Mouse (Mus musculus): ENCODE results near the gene Pnpt1.

The Pnpt1 gene

DNA sequence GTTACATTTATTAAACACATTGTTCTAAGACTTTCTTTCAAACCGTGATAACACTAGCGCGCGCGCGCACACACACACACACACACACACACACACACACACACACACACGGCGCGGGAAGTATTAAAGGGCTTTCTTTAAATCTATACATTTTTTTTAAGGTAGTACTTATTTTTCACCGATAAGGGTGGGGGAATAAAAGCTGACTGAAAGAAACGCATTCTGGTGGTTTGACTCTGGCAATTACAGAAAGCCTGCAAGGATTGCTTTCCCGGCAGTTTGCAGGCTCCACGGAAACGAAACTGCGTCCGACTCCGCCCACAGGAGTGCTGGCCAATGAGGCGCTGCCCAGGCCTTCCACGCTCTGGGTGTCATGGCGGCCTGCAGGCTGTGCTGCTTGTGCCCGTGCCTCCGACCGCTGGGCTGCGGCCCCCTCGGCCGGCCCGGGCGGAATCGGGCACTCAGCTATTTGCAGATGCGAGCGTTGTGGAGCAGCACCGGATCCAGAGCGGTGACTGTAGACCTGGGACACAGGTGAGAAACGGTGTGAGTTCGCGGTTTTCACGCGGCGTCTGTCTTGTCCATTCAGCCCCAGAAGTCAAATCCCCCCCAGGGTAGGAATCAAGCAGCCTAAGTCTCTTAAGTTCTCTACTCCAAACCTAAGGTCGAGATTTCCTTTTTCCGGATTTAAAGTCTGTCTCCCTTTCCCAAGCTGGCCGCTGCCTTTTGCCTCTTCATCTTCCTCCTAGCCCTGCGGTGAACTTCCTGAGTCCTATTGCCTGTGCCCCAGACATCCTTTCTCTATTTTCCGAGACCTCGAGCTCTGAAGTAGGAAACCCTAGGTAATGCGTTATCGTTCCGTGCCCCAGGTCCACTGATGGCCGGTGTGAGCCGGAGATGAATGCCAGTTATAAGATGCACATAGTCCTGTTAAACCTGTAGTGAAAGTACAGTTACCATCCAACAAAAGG lies at the start of gene Pnpt1:
Gene Pnpt1, plus strand, starts transcription at position 360 of the 971 bp plus-strand sequence.
- DNase-seq (ENCODE audit: low spot score in 2 of 2), result peak; percentile 85 to 89

DNA sequence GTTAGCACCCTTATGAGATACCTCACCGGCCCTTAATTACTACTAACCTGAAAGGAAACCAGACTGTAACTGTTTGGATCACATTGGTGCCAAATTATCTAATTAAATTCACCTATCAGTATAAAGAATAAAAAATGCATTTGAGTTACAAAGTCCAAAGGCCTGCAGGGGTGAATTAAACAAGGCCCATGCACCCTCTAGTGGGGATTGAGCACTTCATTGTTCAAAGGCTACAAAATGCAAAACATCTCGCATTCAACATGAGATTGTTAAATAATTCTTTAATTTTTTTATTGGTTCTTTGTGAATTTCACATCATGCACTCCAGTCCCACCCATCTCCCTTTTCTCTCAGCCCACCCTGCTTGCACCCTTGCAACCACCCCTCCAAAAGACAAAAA lies 38.1 kb upstream of the Pnpt1 start:
- DNase-seq (ENCODE audit: low spot score in 2 of 2), result no peak

DNA sequence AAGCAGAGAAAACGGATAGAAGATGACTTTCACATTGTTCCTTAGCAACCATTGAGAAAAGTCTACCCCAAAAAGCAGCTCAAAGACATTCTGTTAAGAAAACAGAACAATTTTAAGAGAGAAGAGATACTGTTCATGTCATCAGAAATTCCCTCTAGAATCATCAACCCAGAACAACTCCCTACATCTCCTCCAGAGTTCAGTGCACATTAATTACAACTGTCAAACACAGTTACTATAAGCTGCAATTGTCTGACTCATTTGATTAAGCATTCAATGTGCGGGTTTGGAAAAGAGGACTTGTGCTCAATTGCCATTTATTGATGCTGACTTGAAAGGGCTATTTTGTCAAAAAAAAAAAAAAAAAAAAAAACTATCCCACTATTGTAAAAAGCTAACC lies 31.6 kb upstream of the Pnpt1 start:
- no peak for DNase-seq (ENCODE audit: low spot score in 2 of 2)

DNA sequence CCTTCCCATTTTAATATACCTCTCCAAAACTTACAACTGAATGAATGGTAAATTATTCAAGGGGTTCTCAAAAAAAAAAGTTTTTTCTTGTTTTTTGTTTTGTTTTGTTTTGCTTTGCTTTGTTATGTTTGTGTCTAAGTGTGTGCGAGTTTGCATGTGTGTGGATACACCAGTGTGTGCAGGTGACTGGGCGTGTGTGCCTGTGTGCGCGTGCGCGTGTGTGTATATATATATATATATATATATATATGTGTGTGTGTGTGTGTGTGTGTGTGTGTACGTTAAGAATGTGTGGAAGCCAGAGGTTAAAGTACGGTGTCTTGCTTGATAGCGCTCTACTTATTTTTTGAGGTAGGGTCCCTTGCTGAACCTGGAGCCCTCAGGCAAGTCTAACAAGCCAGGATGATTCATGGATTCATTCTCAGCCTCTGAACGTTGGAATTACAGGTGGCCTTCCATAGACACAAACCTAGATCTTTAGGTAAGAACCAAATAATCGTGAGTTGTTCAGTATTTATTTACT lies 621 bp upstream of the Pnpt1 start:
- DNase-seq (ENCODE audit: low spot score in 2 of 2), result no peak

DNA sequence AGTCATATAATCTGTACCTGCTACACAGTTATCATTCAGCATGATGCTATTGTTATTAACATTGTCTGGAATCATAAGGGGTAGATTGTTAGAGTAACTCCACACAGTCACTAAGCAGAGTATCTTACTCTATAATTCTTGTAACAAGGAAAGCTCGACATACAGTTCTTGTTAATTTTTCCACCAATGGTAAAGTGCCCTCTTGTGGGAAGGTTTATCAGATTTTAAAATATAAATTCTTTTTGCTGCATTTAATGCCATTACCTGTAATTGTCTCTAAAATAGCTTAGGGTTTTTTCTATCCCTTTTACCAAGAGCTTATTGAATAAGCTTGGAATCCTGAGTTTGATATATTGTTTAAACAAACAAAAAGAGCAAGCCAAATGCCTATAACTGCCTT lies 10.1 kb downstream of the Pnpt1 start:
- no peak for DNase-seq (ENCODE audit: low spot score in 2 of 2)

- no peak for DNase-seq (ENCODE audit: low spot score in 2 of 2)
Observed at GRCm38 (mm10) chr11:29148901-29149300, 18.4 kb downstream of the Pnpt1 start.

- DNase-seq (ENCODE audit: low spot score in 2 of 2), result no peak
Observed at GRCm38 (mm10) chr11:29163569-29163968, 33.0 kb downstream of the Pnpt1 start.

DNA sequence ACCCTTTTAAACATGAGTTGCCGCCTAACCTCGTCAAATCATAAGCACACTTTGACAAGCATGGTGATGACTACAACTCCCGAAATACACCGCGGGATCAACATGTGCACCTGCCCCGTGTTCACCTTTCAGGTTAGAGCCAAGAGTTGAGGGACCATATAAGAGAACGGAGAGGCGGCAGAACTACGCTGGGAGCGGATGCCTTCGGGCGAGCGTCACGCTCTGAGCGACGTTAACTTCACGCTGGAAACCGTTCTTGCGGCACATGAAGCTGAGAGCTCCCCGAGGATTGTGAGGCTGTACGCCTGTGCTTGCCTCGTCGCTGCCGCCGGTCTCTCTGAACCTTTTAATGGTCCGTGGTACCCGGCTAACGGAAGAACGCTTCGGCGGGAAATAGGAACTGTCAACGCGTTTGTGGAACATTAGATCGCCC lies 41.4 kb downstream of the Pnpt1 start:
- peak; percentile 31 to 53 for DNase-seq (ENCODE audit: low spot score in 2 of 2)

DNA sequence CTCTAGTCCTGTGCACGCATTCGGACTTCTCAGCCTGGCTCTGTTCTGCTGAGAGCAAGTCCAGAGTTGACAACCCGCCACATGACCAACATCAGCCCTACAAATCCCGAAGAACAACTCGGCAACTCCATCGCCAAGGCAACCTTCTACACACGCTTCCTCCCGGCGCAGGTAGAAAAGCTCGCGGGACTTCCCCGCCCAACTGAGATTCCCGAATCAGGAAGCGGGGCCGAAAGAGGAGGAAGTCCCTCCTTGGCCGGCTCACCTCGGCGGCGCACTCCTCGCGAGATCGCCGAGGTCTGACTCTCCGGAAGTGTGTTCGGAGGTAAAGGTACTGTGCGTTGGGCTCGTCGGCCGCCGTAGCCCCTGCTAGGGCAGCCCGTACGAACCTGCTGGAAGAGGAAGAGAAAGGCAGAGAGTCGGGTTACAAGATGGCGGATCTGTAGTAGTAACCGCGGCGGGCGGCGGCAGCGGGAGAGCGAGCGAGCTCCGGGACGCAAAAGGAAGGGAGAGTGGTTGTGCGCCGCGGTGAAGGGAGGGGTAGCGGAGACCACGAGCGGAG lies 42.1 kb downstream of the Pnpt1 start, which contains the start of gene Ppp4r3b:
Gene Ppp4r3b, plus strand, starts transcription at position 328 of the 562 bp plus-strand sequence.
- DNase-seq (ENCODE audit: low spot score in 2 of 2), result peak; percentile 93 to 98

GRCm38 (mm10) chr11:29173125-29173631 lies 42.6 kb downstream of the Pnpt1 start:
- DNase-seq (ENCODE audit: low spot score in 2 of 2), result peak; percentile 31 to 68

GRCm38 (mm10) chr11:29173706-29174436 lies 43.3 kb downstream of the Pnpt1 start:
- no peak for DNase-seq (ENCODE audit: low spot score in 2 of 2)

DNA sequence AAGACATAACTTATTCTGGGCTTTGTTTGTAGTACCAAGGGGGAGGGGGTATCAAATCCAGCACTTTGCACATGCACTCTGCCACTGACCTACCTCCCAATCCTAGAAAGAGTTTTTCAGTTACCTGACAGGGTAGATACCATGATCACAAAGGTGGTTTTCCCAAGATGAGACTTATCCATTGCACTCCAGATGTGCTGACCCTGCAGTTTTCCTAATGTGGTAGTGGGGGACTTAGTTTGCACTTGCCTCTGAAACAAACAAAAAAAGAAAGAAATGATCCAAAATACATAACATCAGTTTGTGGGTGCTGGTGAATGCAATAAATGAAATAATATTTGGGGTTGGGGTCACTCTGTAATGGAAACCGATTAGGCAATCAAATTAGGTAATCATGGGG lies 48.8 kb downstream of the Pnpt1 start:
- DNase-seq (ENCODE audit: low spot score in 2 of 2), result no peak

DNA sequence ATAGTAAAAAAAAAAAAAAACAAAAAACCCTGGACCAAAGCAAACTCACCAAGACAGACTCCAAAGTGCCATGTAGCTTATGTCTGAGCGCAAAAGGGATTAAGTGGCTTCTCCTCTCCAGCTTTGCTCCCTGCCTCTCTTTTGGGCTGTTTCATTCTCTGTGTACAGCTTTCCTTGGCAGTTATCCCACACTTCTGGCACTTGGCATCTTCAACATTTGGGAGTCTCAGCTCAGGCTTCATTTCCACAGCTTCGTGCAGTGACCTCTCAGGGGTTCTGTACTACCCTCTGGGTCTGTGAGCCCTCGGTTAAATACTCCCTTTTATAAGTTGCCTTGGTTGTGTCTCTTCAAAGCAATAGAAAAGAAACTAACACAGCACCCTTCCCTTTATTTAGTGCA lies 50.1 kb downstream of the Pnpt1 start:
- no peak for DNase-seq (ENCODE audit: low spot score in 2 of 2)

GRCm38 (mm10) chr11:29181751-29182150 lies 51.2 kb downstream of the Pnpt1 start:
- DNase-seq (ENCODE audit: low spot score in 2 of 2), result no peak

DNA sequence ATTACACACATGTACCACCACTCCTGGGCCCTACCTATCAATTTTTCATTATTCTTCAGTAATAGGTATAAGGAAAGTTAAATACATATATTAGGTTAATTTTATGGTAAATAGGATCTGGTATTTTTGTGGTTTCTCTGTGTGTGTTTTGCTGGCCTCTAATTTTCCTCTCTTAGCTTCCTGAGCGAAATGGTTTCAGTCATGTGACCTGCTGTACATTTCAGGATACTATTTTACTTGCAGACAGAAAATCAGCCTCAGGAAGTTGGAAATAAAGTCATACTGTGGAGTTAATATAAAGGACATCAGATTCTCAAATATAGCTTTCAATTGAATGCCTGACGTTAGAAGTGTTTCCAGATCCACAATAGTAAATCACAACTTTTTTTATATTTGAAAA lies 58.4 kb downstream of the Pnpt1 start:
- no peak for DNase-seq (ENCODE audit: low spot score in 2 of 2)

DNA sequence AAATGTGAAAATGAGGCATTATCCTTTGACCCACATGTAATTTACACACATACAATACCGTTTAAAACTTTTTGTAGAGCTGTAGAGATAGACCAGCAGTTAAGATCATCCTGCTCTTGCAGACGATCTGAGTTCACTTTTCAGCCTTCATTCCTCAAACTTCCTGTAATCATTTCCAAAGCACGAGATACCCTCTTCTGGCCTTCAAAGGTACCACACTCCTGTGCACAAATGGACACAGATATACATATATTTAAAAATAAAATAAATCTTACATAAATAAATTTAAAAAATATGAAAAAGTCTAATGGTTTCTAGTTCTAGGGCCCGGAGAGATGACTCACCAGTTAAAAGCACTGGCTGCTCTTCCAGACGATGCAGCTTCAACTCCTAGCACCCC lies 73.1 kb downstream of the Pnpt1 start:
- no peak for DNase-seq (ENCODE audit: low spot score in 2 of 2)

GRCm38 (mm10) chr11:29209774-29210173 lies 79.2 kb downstream of the Pnpt1 start:
- DNase-seq (ENCODE audit: low spot score in 2 of 2), result no peak
